ENCODE assay signal across 8 mouse cellular contexts in genomic region chr15:102202971-102203834, GRCm38 (mm10). TPM values are rescaled to one million over a fixed set of nuclear protein-coding genes. Genes with fewer than 3 reads are reported as not detected.
A peak's percentile ranks its signal among the peaks of the same experiment; 100 is the strongest.
DNase-seq lines count a peak whose midpoint lies in the region; ATAC-seq and TF ChIP-seq lines count a peak whose summit lies in the region.

TSS of gene Zfp740 (plus strand) at chr15:102203249.

- peak; percentile 90 for DNase-seq in MEL-GATA-1-ER (ENCODE audit: extremely low read depth, low read depth)
- DNase-seq in cerebellum, adult 8-10 months = peak; percentile 92
- peak; percentile 97 for DNase-seq in hindbrain, embryonic 10.5 days (ENCODE audit: low spot score)
- peak; percentile 97 for DNase-seq in layer of hippocampus, adult 9-11 months
- peak; percentile 99 for DNase-seq in lung, postnatal 0 days (ENCODE audit: low spot score)
- DNase-seq in ovary, postnatal 14 days (ENCODE audit: low spot score) = peak; percentile 88
- DNase-seq in thymus, postnatal 14 days = peak; percentile 99

- H3K9ac ChIP-seq in lung, postnatal 0 days (replicated peaks; ENCODE audit: low read depth) = peak within 1 kb of the TSS; percentile 91

- H3K4me1 ChIP-seq in hindbrain, embryonic 10.5 days (replicated peaks) = peaks cover 28% of the 10 kb centered on the region
- peaks cover 24% of the 10 kb centered on the region; the same call in 1 of the 2 replicates for H3K4me1 ChIP-seq in lung, postnatal 0 days (ENCODE audit: insufficient read depth, low read depth, low read length)

- H3K4me3 ChIP-seq in hindbrain, embryonic 10.5 days = peak within 1 kb of the TSS; percentile 86
- H3K4me3 ChIP-seq in lung, postnatal 0 days (ENCODE audit: low read depth, low read length) = peak within 1 kb of the TSS; percentile 91

- H3K27ac ChIP-seq in hindbrain, embryonic 10.5 days = peak within 1 kb of the TSS; percentile 99
- peak within 1 kb of the TSS; percentile 100 for H3K27ac ChIP-seq in lung, postnatal 0 days (ENCODE audit: low read length)

- no peaks in the 10 kb centered on the region for H3K27me3 ChIP-seq in hindbrain, embryonic 10.5 days (ENCODE audit: insufficient read depth, poor library complexity, severe bottlenecking)
- no peaks in the 10 kb centered on the region for H3K27me3 ChIP-seq in lung, postnatal 0 days (replicated peaks; ENCODE audit: insufficient read depth, low read length)

- ATAC-seq in frontal cortex, adult (ENCODE audit: low TSS enrichment) = peak; percentile 91
- peak; percentile 96 for ATAC-seq in lung, postnatal 0 days

- peaks cover 40% of the 10 kb centered on the region for H3K36me3 ChIP-seq in hindbrain, embryonic 10.5 days
- peaks cover 11% of the 10 kb centered on the region; the same call in 1 of the 2 replicates for H3K36me3 ChIP-seq in lung, postnatal 0 days (ENCODE audit: insufficient read depth, low read length)

- peak within 1 kb of the TSS; percentile 54 for H3K4me2 ChIP-seq in lung, postnatal 0 days (replicated peaks; ENCODE audit: low read depth, low read length)

- TF ChIP-seq CTCF in lung, postnatal 0 days (IDR thresholded peaks at IDR 0.05) = peak; percentile 4; the same call in 1 of the 2 replicates

- H3K9me3 ChIP-seq in hindbrain, embryonic 10.5 days = no peaks in the 10 kb centered on the region
- H3K9me3 ChIP-seq in lung, postnatal 0 days (ENCODE audit: low read length) = no peaks in the 10 kb centered on the region

- TF ChIP-seq EP300 in lung, postnatal 0 days (IDR thresholded peaks at IDR 0.05) = peak; percentile 31; the same call in 1 of the 2 replicates

- under 1% methylated on average over 68 of the region's 68 CpGs for WGBS in hindbrain, embryonic 10.5 days
- WGBS in lung, postnatal 0 days = 3% methylated on average over 45 of the region's 68 CpGs

RNA-seq across cellular contexts. Expression of gene Zfp740, which starts in this region (rescaled TPM):
- 61.8 and 67.1 TPM in 2 replicates for polyA plus RNA-seq in hindbrain, embryonic 10.5 days (2016; fragmentation: Nextera tagmentation; extraction: Ambion mirVana)
- 31.9 and 33.9 TPM in 2 replicates for polyA plus RNA-seq in lung, postnatal 0 days (2015; fragmentation: Nextera tagmentation; extraction: Ambion mirVana)

Comparison
In these comparisons a context has a peak if more than half of its experiments do, and no peak if none do; other contexts are left out.
1. Peak in every context shown above with its lines: DNase-seq, ATAC-seq, H3K4me3 ChIP-seq and H3K27ac ChIP-seq.